Mouse (Mus musculus): ENCODE measurements at regions not wholly inside any gene's neighbourhood (a gene's known extent, or its start where the extent isn't known, plus 50 kb on each side); places are given as distances from the start of the nearest gene placed in this dataset.

DNA sequence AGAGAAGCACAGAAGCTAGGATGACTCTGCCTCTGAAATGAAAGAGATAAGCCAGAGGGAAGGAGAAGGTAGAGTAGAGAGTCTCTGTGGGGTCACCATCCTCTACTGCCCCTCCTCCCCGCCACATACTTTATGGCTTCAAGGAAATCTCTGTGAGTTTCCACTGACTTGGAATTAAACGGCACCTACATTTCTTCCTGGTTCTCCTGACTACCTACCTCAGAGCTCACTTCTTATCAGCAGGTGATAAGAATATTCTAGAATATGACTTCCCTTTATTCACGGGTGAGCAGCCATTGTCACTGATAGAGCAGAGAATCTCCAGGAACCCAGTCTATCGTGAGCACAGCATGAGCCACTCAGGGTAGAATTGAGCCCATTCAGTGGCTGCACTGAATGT lies 111.3 kb upstream of the Kcnk2 start:
- TF ChIP-seq POLR2A (IDR thresholded peaks at IDR 0.05; ENCODE audit: control insufficient read depth, extremely low read depth, insufficient read depth, low read length, poor library complexity) (no peak), CTCF (IDR thresholded peaks at IDR 0.05; ENCODE audit: borderline replicate concordance, control insufficient read depth, extremely low read depth, insufficient read depth, low read length, poor library complexity) (no peak)

All from thymus, adult 2 months (tissue).